ENCODE assay signal across 12 mouse cellular contexts in the genomic region with DNA sequence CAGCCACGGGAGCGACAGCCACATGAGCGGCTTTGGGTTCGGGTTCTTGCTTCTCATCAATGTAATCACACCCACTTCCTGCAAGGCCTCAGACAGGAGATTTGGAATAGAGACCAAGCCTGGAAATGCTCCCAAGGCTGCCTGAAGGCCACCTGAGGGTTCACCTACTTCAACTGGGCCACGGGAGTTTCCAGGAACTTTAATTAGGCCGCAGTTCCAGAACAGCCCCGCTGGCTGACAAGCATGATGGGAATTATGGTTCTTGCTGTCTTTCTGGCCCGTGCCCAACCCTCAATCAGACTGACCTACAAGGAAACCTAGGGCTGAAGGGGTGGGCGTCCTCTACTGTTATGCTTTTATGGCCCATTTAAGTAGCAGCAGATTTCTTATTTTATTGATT. TPM values are rescaled to one million over a fixed set of nuclear protein-coding genes. Genes with fewer than 3 reads are reported as not detected.
DNase-seq lines count a peak whose midpoint lies in the region; TF ChIP-seq lines count a peak whose summit lies in the region.
"Had no signal": no experiment of that assay in that cellular context is flagged by ENCODE, and none has a peak within 500 bp of the region (broad histone marks: within the 10 kb centered on the region; RNA-seq: fewer than 3 reads in every experiment).

No protein-coding gene starts in this region.

- TF ChIP-seq CTCF in gastrocnemius, adult 2 months (IDR thresholded peaks at IDR 0.05): no peak
- TF ChIP-seq CTCF in kidney, adult 2 months (conservative IDR thresholded peaks at IDR 0.05; ENCODE audit: insufficient read depth, insufficient read length, low read depth, low read length): no peak

- H3K27me3 ChIP-seq in kidney, adult 2 months (replicated peaks; ENCODE audit: control insufficient read depth, insufficient read depth, low read length): no peaks in the 10 kb centered on the region
- H3K27me3 ChIP-seq: embryonic facial prominence, embryonic 12.5 days; forebrain, embryonic 15.5 days; heart, embryonic 15.5 days; hindbrain, embryonic 15.5 days had no signal

- H3K36me3 ChIP-seq in kidney, adult 2 months (ENCODE audit: control insufficient read depth, insufficient read depth, low read length): no peaks in the 10 kb centered on the region
- H3K36me3 ChIP-seq: forebrain, embryonic 15.5 days had no signal

- H3K4me3 ChIP-seq in gastrocnemius, adult 2 months: no peak overlapping the region
- no peak overlapping the region for H3K4me3 ChIP-seq in kidney, adult 2 months (ENCODE audit: insufficient read depth, low read depth, low read length)
- H3K4me3 ChIP-seq: embryonic facial prominence, embryonic 12.5 days; forebrain, embryonic 15.5 days; heart, embryonic 15.5 days; hindbrain, embryonic 15.5 days had no signal

- no peaks in the 10 kb centered on the region for H3K4me1 ChIP-seq in kidney, adult 2 months (ENCODE audit: control insufficient read depth, insufficient read depth, low read length)

- 67% methylated on average over 9 of the region's 9 CpGs for WGBS in kidney, adult 2 months

- DNase-seq in gastrocnemius, adult 2 months: peak; percentile 35
- DNase-seq in gastrocnemius, postnatal 14 days: no peak
- DNase-seq in kidney, adult 2 months: peak; percentile 32
- no peak for DNase-seq in kidney, adult 11 months
- DNase-seq in adrenal gland, postnatal 25 days: peak; percentile 35
- no peak for DNase-seq in spleen, postnatal 4 days (ENCODE audit: low spot score in 2 of 2)
- DNase-seq: gastrocnemius, postnatal 10 days; kidney, adult 9 months had no signal

- peak overlapping the region; percentile 63 for H3K27ac ChIP-seq in gastrocnemius, adult 2 months
- H3K27ac ChIP-seq in kidney, adult 2 months (ENCODE audit: insufficient read depth, low read depth, low read length): no peak overlapping the region
- H3K27ac ChIP-seq: embryonic facial prominence, embryonic 12.5 days; hindbrain, embryonic 15.5 days had no signal

- intact Hi-C loops in gastrocnemius, adult 2 months (cut with DNase I): no loop called here
- intact Hi-C loops in gastrocnemius, postnatal 14 days (cut with DNase I; ENCODE audit: low total_unique reads): no loop called here

- no peak for TF ChIP-seq POLR2A in kidney, adult 2 months (IDR thresholded peaks at IDR 0.05; ENCODE audit: low read depth, low read length)

RNA-seq across cellular contexts. Expression of a gene that starts 28.5 kb away (rescaled TPM):
- 10 to 100 TPM; 10.8 to 12.6 TPM for total RNA-seq in gastrocnemius, adult 2 months (2021)
- total RNA-seq in gastrocnemius, postnatal 14 days (2021): 10 to 100 TPM; 15.5 to 17.4 TPM
- polyA plus RNA-seq in kidney, adult 2 months (2012; rRNA removed): 115 and 137 TPM in 2 replicates
- 64.5 and 70.0 TPM in 2 replicates for total RNA-seq in adrenal gland, postnatal 25 days (2021)

Comparison
In these comparisons a context has a peak if more than half of its experiments do, and no peak if none do; other contexts are left out.
1. DNase-seq: peak in gastrocnemius, adult 2 months (single experiment), kidney, adult 2 months (single experiment) and adrenal gland, postnatal 25 days (single experiment); none in gastrocnemius, postnatal 14 days (single experiment), kidney, adult 11 months (single experiment) and spleen, postnatal 4 days (0 of 2).